Mouse (Mus musculus) embryonic fibroblast, embryonic 13.5 days (primary cell): ENCODE measurements around the gene Serpina1f.
"Not testable (repeated sequence)": the region's sequence is repeated elsewhere in the genome, so short reads cannot be mapped to it uniquely, and the experiment has no call there.

Experiments
- CTCF ChIP-seq: IDR thresholded peaks from 2 replicates; pipeline ENCODE4 v1.5.1; 2011; ENCODE audit warnings: mild to moderate bottlenecking, control low read depth, low read length, moderate library complexity, borderline replicate concordance; ENCODE audit not compliant: insufficient read depth
- POLR2A ChIP-seq: IDR thresholded peaks from 2 replicates; pipeline ENCODE4 v1.6.1; 2011; ENCODE audit warnings: low read depth, mild to moderate bottlenecking, control low read depth, low read length, moderate library complexity

- TF ChIP-seq POLR2A, CTCF: not testable (repeated sequence)
These were observed 15.5 kb downstream of the Serpina1f start for GRCm38 (mm10) chr12:103679853-103680252.
